Mouse (Mus musculus): ENCODE measurements at regions not wholly inside any gene's neighbourhood (a gene's known extent, or its start where the extent isn't known, plus 50 kb on each side); places are given as distances from the start of the nearest gene placed in this dataset.
A peak's percentile ranks its signal among the peaks of the same experiment; 100 is the strongest.

DNA sequence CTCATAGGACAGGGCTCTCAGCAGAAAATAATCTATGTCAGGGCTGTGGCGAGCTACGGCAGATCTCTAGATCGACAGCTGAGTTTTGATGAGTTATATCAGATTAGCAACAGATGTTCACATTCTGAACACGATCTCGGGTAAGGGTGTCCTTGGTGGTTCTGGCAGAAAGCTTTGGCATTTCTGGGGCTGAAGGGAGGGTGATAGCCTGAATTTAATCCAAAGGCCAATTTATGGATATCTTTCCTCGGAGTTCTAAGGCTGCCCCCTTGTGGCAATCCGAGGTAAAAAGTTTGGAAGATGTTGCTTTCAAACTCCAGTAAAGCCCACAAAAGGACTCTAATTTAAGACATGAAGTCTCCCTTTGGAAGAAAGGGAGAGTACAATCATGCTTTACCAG, 101.3 kb upstream of the Luzp2 start:
- 46% methylated on average over 7 of the region's 7 CpGs for WGBS
- Histone ChIP-seq H3K4me1 (replicated peaks; ENCODE audit: insufficient read depth, low read length) (no peaks in the 10 kb centered on the region), H3K27me3 (ENCODE audit: insufficient read depth, low read length) (no peaks in the 10 kb centered on the region), H3K9me3 (replicated peaks; ENCODE audit: low read length) (no peaks in the 10 kb centered on the region), H3K36me3 (ENCODE audit: insufficient read depth, low read length) (no peaks in the 10 kb centered on the region), H3K4me2 (ENCODE audit: low read length) (no peak overlapping the region), H3K4me3 (replicated peaks; ENCODE audit: low read depth, low read length) (no peak overlapping the region), H3K9ac (ENCODE audit: low read depth, low read length) (no peak overlapping the region), H3K27ac (no peak overlapping the region)
- TF ChIP-seq CTCF (IDR thresholded peaks at IDR 0.05; ENCODE audit: low read depth), result peak; percentile 67
- ATAC-seq (replicated peaks; ENCODE audit: low FRiP score, low read depth), result no peak
- peak; percentile 58 for DNase-seq (ENCODE audit: low spot score)

DNA sequence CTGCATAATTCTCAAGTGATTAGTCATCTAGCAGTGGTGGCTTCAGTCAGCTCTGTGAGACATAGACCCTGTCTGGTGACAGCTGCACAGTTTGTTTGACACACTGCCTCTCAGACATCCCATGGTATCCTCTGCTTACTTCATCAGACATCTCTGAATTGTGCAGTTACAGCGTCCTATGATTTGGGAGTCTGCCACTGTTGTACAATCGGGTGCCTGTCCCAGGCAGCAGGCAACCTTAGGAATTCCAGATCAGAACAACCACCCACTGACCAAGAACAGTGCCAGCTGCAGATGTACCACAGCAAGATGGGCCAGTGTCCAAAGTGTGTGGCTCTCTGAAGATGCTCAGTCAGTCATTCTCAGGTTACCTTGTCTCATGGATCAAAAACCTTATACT, 100.4 kb upstream of the Luzp2 start:
- no peak for ATAC-seq (replicated peaks; ENCODE audit: low FRiP score, low read depth)
- TF ChIP-seq CTCF (IDR thresholded peaks at IDR 0.05; ENCODE audit: low read depth), result no peak
- WGBS, result 83% methylated on average over 2 of the region's 2 CpGs
- DNase-seq (ENCODE audit: low spot score), result no peak
- Histone ChIP-seq H3K27me3 (ENCODE audit: insufficient read depth, low read length) (no peaks in the 10 kb centered on the region), H3K9me3 (replicated peaks; ENCODE audit: low read length) (no peaks in the 10 kb centered on the region), H3K36me3 (ENCODE audit: insufficient read depth, low read length) (no peaks in the 10 kb centered on the region), H3K4me3 (replicated peaks; ENCODE audit: low read depth, low read length) (no peak overlapping the region), H3K4me2 (ENCODE audit: low read length) (no peak overlapping the region), H3K27ac (no peak overlapping the region), H3K9ac (ENCODE audit: low read depth, low read length) (no peak overlapping the region), H3K4me1 (replicated peaks; ENCODE audit: insufficient read depth, low read length) (no peaks in the 10 kb centered on the region)

DNA sequence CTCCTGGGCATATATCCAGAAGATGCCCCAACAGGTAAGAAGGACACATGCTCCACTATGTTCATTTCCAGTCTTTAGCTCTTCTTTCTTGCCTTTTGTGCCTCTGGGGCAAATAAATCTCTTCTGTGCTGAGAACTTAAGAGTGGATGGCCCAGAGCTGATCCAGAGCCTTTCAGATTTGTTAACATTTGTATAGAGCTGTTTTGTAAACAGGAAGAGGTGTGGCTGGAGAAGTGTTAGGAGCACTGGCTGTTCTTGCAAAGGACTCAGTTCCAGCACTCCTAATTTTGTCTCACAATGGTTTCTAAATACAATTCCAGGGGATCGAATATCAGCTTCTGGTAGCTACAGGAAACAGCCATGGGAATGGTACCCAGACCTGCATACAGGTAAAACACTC, 68.0 kb upstream of the Luzp2 start:
- Histone ChIP-seq H3K4me2 (ENCODE audit: low read length) (no peak overlapping the region), H3K9me3 (replicated peaks; ENCODE audit: low read length) (no peaks in the 10 kb centered on the region), H3K36me3 (ENCODE audit: insufficient read depth, low read length) (no peaks in the 10 kb centered on the region), H3K27ac (no peak overlapping the region), H3K4me3 (replicated peaks; ENCODE audit: low read depth, low read length) (no peak overlapping the region), H3K9ac (ENCODE audit: low read depth, low read length) (no peak overlapping the region), H3K4me1 (replicated peaks; ENCODE audit: insufficient read depth, low read length) (no peaks in the 10 kb centered on the region), H3K27me3 (ENCODE audit: insufficient read depth, low read length) (no peaks in the 10 kb centered on the region)
- ATAC-seq (replicated peaks; ENCODE audit: low FRiP score, low read depth) (no peak), DNase-seq (ENCODE audit: low spot score) (no peak)
- WGBS, result 97% methylated on average over 1 of the region's 1 CpGs
- no peak for TF ChIP-seq CTCF (IDR thresholded peaks at IDR 0.05; ENCODE audit: low read depth)

DNA sequence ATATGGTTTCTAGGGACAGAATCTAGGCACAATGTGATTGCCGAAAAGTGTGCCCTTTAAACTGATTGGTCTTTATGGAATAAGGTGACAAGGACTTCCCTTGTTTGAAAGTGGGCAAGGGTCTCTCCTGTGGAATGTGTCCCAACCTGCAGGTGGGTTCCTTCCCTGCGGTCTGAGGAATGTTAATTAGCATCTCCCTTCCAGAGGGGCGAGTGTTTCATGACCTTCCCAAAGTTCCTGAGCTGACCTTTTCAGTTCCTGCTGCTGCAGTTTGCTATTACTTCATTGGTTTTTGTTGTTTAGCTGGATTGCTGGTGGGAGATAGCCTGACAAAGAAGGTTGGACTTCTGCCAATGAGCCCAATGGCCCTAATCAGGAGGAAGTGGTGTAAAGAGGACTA, 66.6 kb upstream of the Luzp2 start:
- Histone ChIP-seq H3K4me2 (ENCODE audit: low read length) (no peak overlapping the region), H3K4me3 (replicated peaks; ENCODE audit: low read depth, low read length) (no peak overlapping the region), H3K27me3 (ENCODE audit: insufficient read depth, low read length) (no peaks in the 10 kb centered on the region), H3K4me1 (replicated peaks; ENCODE audit: insufficient read depth, low read length) (no peaks in the 10 kb centered on the region), H3K36me3 (ENCODE audit: insufficient read depth, low read length) (no peaks in the 10 kb centered on the region), H3K27ac (no peak overlapping the region), H3K9me3 (replicated peaks; ENCODE audit: low read length) (no peaks in the 10 kb centered on the region), H3K9ac (ENCODE audit: low read depth, low read length) (no peak overlapping the region)
- ATAC-seq (replicated peaks; ENCODE audit: low FRiP score, low read depth) (no peak), DNase-seq (ENCODE audit: low spot score) (no peak)
- no peak for TF ChIP-seq CTCF (IDR thresholded peaks at IDR 0.05; ENCODE audit: low read depth)
- 30% methylated on average over 3 of the region's 3 CpGs for WGBS

DNA sequence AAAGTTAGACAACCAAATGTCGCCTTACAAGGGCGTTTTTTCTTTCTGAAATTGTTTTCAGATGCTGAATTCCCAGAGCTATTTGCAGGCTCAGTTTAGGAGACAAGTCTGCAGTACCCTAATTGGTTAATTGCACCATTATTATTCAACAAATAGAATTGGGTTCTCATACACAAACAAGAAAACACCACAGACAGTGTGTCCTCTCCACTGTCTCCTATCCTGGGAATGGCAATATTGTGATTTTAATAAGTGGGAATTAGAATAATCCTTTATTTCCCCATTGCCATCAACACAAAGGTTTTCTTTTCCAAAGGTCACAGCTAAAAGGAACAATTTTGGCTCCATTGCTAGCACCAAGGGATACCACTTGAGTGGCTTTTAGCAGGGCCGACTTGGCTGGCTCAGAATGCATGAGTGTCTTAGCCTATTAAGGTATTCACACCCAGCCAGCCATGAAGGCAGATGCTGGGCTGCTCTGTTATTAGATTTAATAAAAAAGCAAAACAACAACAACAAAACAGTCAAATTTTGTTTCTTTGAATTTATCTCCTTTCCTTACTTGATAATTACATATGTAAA, 53.3 kb upstream of the Luzp2 start:
- ATAC-seq (replicated peaks; ENCODE audit: low FRiP score, low read depth) (no peak), DNase-seq (ENCODE audit: low spot score) (no peak)
- H3K9ac ChIP-seq (ENCODE audit: low read depth, low read length), result no peak overlapping the region
- no peak overlapping the region for H3K27ac ChIP-seq
- WGBS, result 75% methylated on average over 3 of the region's 3 CpGs
- H3K9me3 ChIP-seq (replicated peaks; ENCODE audit: low read length), result no peaks in the 10 kb centered on the region
- H3K4me2 ChIP-seq (ENCODE audit: low read length), result no peak overlapping the region
- no peaks in the 10 kb centered on the region for H3K4me1 ChIP-seq (replicated peaks; ENCODE audit: insufficient read depth, low read length)
- H3K4me3 ChIP-seq (replicated peaks; ENCODE audit: low read depth, low read length), result no peak overlapping the region
- H3K36me3 ChIP-seq (ENCODE audit: insufficient read depth, low read length), result no peaks in the 10 kb centered on the region
- H3K27me3 ChIP-seq (ENCODE audit: insufficient read depth, low read length), result no peaks in the 10 kb centered on the region
- TF ChIP-seq CTCF (IDR thresholded peaks at IDR 0.05; ENCODE audit: low read depth), result no peak

DNA sequence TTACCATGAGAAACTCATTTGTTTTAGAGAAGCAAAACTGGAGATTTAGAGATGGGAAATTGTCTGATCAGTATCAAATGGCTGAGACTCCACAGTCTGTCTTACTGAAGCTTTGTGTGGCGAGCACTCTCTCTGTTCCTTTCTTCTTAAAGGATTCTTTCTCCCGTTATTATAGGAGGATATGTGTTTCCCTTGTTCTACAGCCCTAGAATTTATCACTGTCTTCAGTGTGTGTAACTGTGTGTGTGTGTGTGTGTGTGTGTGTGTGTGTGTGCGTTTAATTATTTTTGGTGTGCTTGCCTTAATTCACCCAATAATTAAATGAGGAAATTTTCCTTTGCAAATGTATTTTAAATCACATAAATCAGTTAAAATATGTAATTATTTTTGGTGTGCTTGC, 52.7 kb upstream of the Luzp2 start:
- Histone ChIP-seq H3K9me3 (replicated peaks; ENCODE audit: low read length) (no peaks in the 10 kb centered on the region), H3K27me3 (ENCODE audit: insufficient read depth, low read length) (no peaks in the 10 kb centered on the region), H3K4me1 (replicated peaks; ENCODE audit: insufficient read depth, low read length) (no peaks in the 10 kb centered on the region), H3K27ac (no peak overlapping the region), H3K4me3 (replicated peaks; ENCODE audit: low read depth, low read length) (no peak overlapping the region), H3K36me3 (ENCODE audit: insufficient read depth, low read length) (no peaks in the 10 kb centered on the region), H3K4me2 (ENCODE audit: low read length) (no peak overlapping the region), H3K9ac (ENCODE audit: low read depth, low read length) (no peak overlapping the region)
- no peak for ATAC-seq (replicated peaks; ENCODE audit: low FRiP score, low read depth)
- no peak for TF ChIP-seq CTCF (IDR thresholded peaks at IDR 0.05; ENCODE audit: low read depth)
- no peak for DNase-seq (ENCODE audit: low spot score)
- 83% methylated on average over 3 of the region's 3 CpGs for WGBS
